Mouse (Mus musculus) lung, adult 2 months (tissue): ENCODE measurements around the gene Tlr13. TPM values are rescaled to one million over a fixed set of nuclear protein-coding genes. Genes with fewer than 3 reads are reported as not detected.

Source experiments
- DNase-seq: peaks from one replicate; pipeline ENCODE4 v3.0.0; 2022
- H3K4me1 ChIP-seq: fragments of 200-500 bp; 2 replicates; pipeline ENCODE4 v1.6.1; 2011; ENCODE audit warnings: low read length; ENCODE audit not compliant: control insufficient read depth, insufficient read depth
- H3K4me3 ChIP-seq: fragments of 200-500 bp; replicated peaks from 2 replicates; pipeline ENCODE3; 2011; ENCODE audit warnings: low read depth, mild to moderate bottlenecking, control low read depth, low read length; ENCODE audit errors: extremely low read depth
- CTCF ChIP-seq: fragments of 200-500 bp; IDR thresholded peaks from 2 replicates; pipeline ENCODE4 v1.5.1; 2011; ENCODE audit warnings: mild to moderate bottlenecking, low read length, control low read depth; ENCODE audit not compliant: insufficient read depth
- POLR2A ChIP-seq: fragments of 200-500 bp; IDR thresholded peaks from 2 replicates; pipeline ENCODE4 v1.6.1; 2011; ENCODE audit warnings: low read depth, mild to moderate bottlenecking, control low read depth, low read length, borderline replicate concordance; ENCODE audit errors: extremely low read depth
- WGBS: fragments of 180-500 bp; shearing (Covaris S2); methylation state at CpG from one replicate; pipeline ENCODE4 v1.1.7; 2018; 5-methylcytosine and 5-hydroxymethylcytosine counted together
- polyA plus RNA-seq: library from polyadenylated mRNA; depleted of rRNA; stranded (reverse); fragments of >200 nt; gene quantifications from 2 replicates; pipeline ENCODE4 v1.2.3, GENCODE M21; 2012

Gene Tlr13
- polyA plus RNA-seq, 1 experiment = 2.0 TPM

DNA sequence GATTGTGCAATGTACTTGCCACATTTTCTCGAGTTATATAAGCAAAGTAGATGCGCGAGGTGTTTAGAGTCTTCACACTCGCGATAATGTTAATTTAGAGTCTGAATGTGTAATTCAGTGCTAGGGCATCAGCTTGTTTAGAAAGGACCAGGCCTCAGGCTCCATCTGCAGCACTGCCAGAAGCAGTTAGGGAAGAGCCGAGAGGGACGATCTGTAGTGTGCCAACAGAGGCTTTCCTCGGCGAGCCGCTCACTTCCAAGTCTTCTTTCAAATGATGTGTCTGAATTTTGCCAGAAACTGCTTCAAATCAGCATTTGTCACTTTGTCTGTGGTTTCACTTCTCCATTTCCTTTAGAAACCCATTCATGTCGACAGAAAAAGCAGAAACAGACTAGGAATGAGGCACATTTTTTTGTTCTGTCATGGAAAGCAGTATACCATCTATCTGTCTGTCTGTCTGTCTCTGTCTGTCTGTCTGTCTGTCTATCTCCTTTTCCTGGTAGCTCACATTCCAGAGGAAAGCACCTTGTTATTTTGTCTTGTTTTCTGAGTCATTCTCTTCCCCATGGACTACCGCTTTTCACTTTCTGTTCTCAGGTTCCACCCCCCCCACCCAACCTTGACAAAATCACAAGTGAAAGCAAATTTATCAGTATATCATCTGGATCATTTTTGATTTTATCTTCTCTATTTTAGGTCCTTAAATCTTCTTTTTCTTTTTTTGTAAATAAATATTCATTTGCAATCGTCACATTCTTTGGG, 3.5 kb upstream of the Tlr13 start:
- 70% methylated on average over 13 of the region's 13 CpGs for WGBS

GRCm38 (mm10) chrX:106148185-106148584, 5.2 kb downstream of the Tlr13 start:
- DNase-seq = no peak
- 76% methylated on average over 1 of the region's 1 CpGs for whole genome bisulfite sequencing
- Histone ChIP-seq H3K4me1 (no peaks in the 10 kb centered on the region), H3K4me3 (no peak overlapping the region)
- TF ChIP-seq CTCF (no peak), POLR2A (no peak)

More for the DNA sequence above, 3.5 kb upstream of the Tlr13 start:
- DNase-seq = no peak
- TF ChIP-seq CTCF = no peak
- no peak for TF ChIP-seq POLR2A
- H3K4me1 ChIP-seq = no peaks in the 10 kb centered on the region
- H3K4me3 ChIP-seq = no peak overlapping the region

- no peak overlapping the region for H3K4me3 ChIP-seq
- WGBS = 75% methylated on average over 3 of the region's 3 CpGs
- no peak for DNase-seq
- no peak for TF ChIP-seq CTCF
- no peak for TF ChIP-seq POLR2A
- H3K4me1 ChIP-seq = no peaks in the 10 kb centered on the region
Measured at GRCm38 (mm10) chrX:106149460-106149859, 6.5 kb downstream of the Tlr13 start.

DNA sequence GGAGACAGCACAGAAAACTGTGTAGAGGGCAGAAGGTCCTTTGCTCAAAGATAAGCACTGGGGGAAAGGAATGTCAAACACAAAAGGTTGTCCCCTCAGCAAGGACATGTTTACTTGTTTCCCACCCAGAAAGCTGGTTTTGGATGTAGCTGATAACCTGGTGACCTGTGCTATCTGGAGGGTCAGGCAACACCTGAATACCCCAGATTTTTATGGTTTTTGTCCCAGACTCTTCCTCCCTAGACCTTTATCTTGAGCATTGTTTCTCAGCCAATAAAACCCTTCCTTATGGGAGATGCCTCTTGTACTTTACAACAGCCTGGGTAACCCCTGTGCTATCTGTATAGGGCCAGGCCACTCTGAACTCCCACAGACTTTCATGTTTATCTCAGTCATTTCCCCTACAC, 11.2 kb downstream of the Tlr13 start:
- no peaks in the 10 kb centered on the region for H3K4me1 ChIP-seq
- no peak overlapping the region for H3K4me3 ChIP-seq
- no peak for DNase-seq
- no peak for TF ChIP-seq CTCF
- TF ChIP-seq POLR2A = no peak

- TF ChIP-seq CTCF (no peak), POLR2A (no peak)
- 70% methylated on average over 4 of the region's 4 CpGs for WGBS
- Histone ChIP-seq H3K4me1 (no peaks in the 10 kb centered on the region), H3K4me3 (no peak overlapping the region)
- DNase-seq = no peak
Measured at GRCm38 (mm10) chrX:106155892-106156291, 12.9 kb downstream of the Tlr13 start.

GRCm38 (mm10) chrX:106163995-106164394, 21.0 kb downstream of the Tlr13 start:
- WGBS = 40% methylated on average over 5 of the region's 5 CpGs
- Histone ChIP-seq H3K4me3 (no peak overlapping the region), H3K4me1 (no peaks in the 10 kb centered on the region)
- no peak for DNase-seq
- no peak for TF ChIP-seq CTCF
- TF ChIP-seq POLR2A = no peak

DNA sequence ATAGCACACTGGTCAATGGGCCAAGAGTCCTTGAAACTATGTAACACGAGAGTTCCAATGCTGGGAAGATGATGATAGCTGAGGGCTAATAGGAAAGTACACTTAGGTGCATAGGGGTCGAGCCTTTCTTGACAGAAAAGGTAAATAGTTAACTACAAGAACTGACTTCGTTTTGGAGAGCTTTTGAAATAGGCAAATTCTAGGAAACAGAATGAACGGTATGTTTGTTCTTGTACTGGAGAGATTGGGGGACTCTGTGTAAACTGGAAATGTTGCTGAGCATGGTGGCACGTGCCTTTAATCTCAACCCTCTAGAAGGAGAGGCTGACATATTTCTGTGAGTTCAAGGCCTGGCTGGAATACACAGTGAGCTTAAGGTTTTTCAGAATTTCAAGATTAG, 21.6 kb downstream of the Tlr13 start:
- WGBS = 51% methylated on average over 5 of the region's 5 CpGs
- Histone ChIP-seq H3K4me3 (no peak overlapping the region), H3K4me1 (no peaks in the 10 kb centered on the region)
- TF ChIP-seq POLR2A = no peak
- TF ChIP-seq CTCF = no peak
- no peak for DNase-seq

- DNase-seq = no peak
- no peak overlapping the region for H3K4me3 ChIP-seq
Measured at GRCm38 (mm10) chrX:106165089-106165488, 22.1 kb downstream of the Tlr13 start.

GRCm38 (mm10) chrX:106171106-106171852, 28.3 kb downstream of the Tlr13 start:
- H3K4me3 ChIP-seq = peak overlapping the region; percentile 33
- WGBS = 34% methylated on average over 18 of the region's 18 CpGs
- DNase-seq = peak; percentile 50
- no peak for TF ChIP-seq POLR2A
- peak; percentile 55 for TF ChIP-seq CTCF
- H3K4me1 ChIP-seq = no peaks in the 10 kb centered on the region

More at GRCm38 (mm10) chrX:106165089-106165488, 22.1 kb downstream of the Tlr13 start:
- 53% methylated on average over 1 of the region's 1 CpGs for WGBS
- TF ChIP-seq POLR2A (no peak), CTCF (no peak)
- no peaks in the 10 kb centered on the region for H3K4me1 ChIP-seq

DNA sequence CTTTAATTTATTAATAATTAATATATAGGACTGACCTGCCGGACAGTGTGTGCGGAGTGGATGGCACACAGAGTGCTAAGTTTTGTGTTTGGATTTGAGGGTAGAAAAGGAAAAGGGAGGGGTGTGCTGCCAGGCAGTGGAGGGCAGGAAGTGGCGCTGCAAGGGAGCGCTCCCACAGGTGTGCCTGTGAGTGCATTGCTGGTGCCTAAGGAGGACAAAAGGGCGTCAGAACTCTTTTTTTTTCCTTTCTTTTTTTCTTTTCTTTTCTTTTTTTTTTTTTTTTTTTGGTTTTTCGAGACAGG, 28.8 kb downstream of the Tlr13 start:
- TF ChIP-seq POLR2A (no peak), CTCF (no peak)
- no peak overlapping the region for H3K4me3 ChIP-seq
- H3K4me1 ChIP-seq = no peaks in the 10 kb centered on the region
- WGBS = 52% methylated on average over 6 of the region's 6 CpGs
- DNase-seq = no peak
